Mouse (Mus musculus): Measurements from ENCODE around the gene A930018P22Rik. TPM values are rescaled to one million over a fixed set of nuclear protein-coding genes. Genes with fewer than 3 reads are reported as not detected.
A peak's percentile ranks its signal among the peaks of the same experiment; 100 is the strongest.
"Not testable (repeated sequence)": the region's sequence is repeated elsewhere in the genome, so short reads cannot be mapped to it uniquely, and the experiment has no call there.

The A930018P22Rik gene
- polyA plus RNA-seq, 1 experiment, result not detected

GRCm38 (mm10) chr2:104099946-104100345 lies 22.6 kb upstream of the A930018P22Rik start:
- DNase-seq (ENCODE audit: low read depth), result no peak
- no peak for TF ChIP-seq CTCF (IDR thresholded peaks at IDR 0.05; ENCODE audit: borderline replicate concordance, extremely low read depth, insufficient read depth, insufficient read length)
- TF ChIP-seq POLR2A (IDR thresholded peaks at IDR 0.05; ENCODE audit: borderline replicate concordance, extremely low read depth, insufficient read depth, insufficient read length, poor library complexity, severe bottlenecking), result no peak

- TF ChIP-seq POLR2A (IDR thresholded peaks at IDR 0.05; ENCODE audit: borderline replicate concordance, extremely low read depth, insufficient read depth, insufficient read length, poor library complexity, severe bottlenecking) (no peak), CTCF (IDR thresholded peaks at IDR 0.05; ENCODE audit: borderline replicate concordance, extremely low read depth, insufficient read depth, insufficient read length) (no peak)
- no peak for DNase-seq (ENCODE audit: low read depth)
These were observed 17.8 kb upstream of the A930018P22Rik start for GRCm38 (mm10) chr2:104104800-104105199.

GRCm38 (mm10) chr2:104109021-104109420 lies 13.5 kb upstream of the A930018P22Rik start:
- DNase-seq (ENCODE audit: low read depth), result not testable (repeated sequence)

- no peak for TF ChIP-seq CTCF (IDR thresholded peaks at IDR 0.05; ENCODE audit: borderline replicate concordance, extremely low read depth, insufficient read depth, insufficient read length)
- no peak for TF ChIP-seq POLR2A (IDR thresholded peaks at IDR 0.05; ENCODE audit: borderline replicate concordance, extremely low read depth, insufficient read depth, insufficient read length, poor library complexity, severe bottlenecking)
- DNase-seq (ENCODE audit: low read depth), result no peak
These were observed 13.0 kb upstream of the A930018P22Rik start for GRCm38 (mm10) chr2:104109528-104109927.

- TF ChIP-seq CTCF (IDR thresholded peaks at IDR 0.05; ENCODE audit: borderline replicate concordance, extremely low read depth, insufficient read depth, insufficient read length) (no peak), POLR2A (IDR thresholded peaks at IDR 0.05; ENCODE audit: borderline replicate concordance, extremely low read depth, insufficient read depth, insufficient read length, poor library complexity, severe bottlenecking) (no peak)
- DNase-seq (ENCODE audit: low read depth), result no peak
These were observed 12.5 kb upstream of the A930018P22Rik start for GRCm38 (mm10) chr2:104110031-104110430.

- DNase-seq (ENCODE audit: low read depth), result not testable (repeated sequence)
These were observed 11.3 kb upstream of the A930018P22Rik start for GRCm38 (mm10) chr2:104111170-104111797.

- DNase-seq (ENCODE audit: low read depth), result not testable (repeated sequence)
These were observed 9.0 kb upstream of the A930018P22Rik start for GRCm38 (mm10) chr2:104113563-104113962.

GRCm38 (mm10) chr2:104114898-104115297 lies 7.7 kb upstream of the A930018P22Rik start:
- TF ChIP-seq CTCF (IDR thresholded peaks at IDR 0.05; ENCODE audit: borderline replicate concordance, extremely low read depth, insufficient read depth, insufficient read length) (no peak), POLR2A (IDR thresholded peaks at IDR 0.05; ENCODE audit: borderline replicate concordance, extremely low read depth, insufficient read depth, insufficient read length, poor library complexity, severe bottlenecking) (no peak)
- no peak for DNase-seq (ENCODE audit: low read depth)

- DNase-seq (ENCODE audit: low read depth), result not testable (repeated sequence)
These were observed 5.4 kb upstream of the A930018P22Rik start for GRCm38 (mm10) chr2:104117173-104117572.

GRCm38 (mm10) chr2:104119097-104119496 lies 3.5 kb upstream of the A930018P22Rik start:
- TF ChIP-seq CTCF (IDR thresholded peaks at IDR 0.05; ENCODE audit: borderline replicate concordance, extremely low read depth, insufficient read depth, insufficient read length) (no peak), POLR2A (IDR thresholded peaks at IDR 0.05; ENCODE audit: borderline replicate concordance, extremely low read depth, insufficient read depth, insufficient read length, poor library complexity, severe bottlenecking) (no peak)
- no peak for DNase-seq (ENCODE audit: low read depth)

- TF ChIP-seq POLR2A (IDR thresholded peaks at IDR 0.05; ENCODE audit: borderline replicate concordance, extremely low read depth, insufficient read depth, insufficient read length, poor library complexity, severe bottlenecking) (no peak), CTCF (IDR thresholded peaks at IDR 0.05; ENCODE audit: borderline replicate concordance, extremely low read depth, insufficient read depth, insufficient read length) (0 out of 2 replicates have a peak, but pooled peaks have one; percentile 7)
- no peak for DNase-seq (ENCODE audit: low read depth)
These were observed 2.3 kb upstream of the A930018P22Rik start for GRCm38 (mm10) chr2:104120312-104120711.

GRCm38 (mm10) chr2:104121681-104122504 lies 676 bp upstream of the A930018P22Rik start:
- TF ChIP-seq POLR2A (IDR thresholded peaks at IDR 0.05; ENCODE audit: borderline replicate concordance, extremely low read depth, insufficient read depth, insufficient read length, poor library complexity, severe bottlenecking), result no peak
- TF ChIP-seq CTCF (IDR thresholded peaks at IDR 0.05; ENCODE audit: borderline replicate concordance, extremely low read depth, insufficient read depth, insufficient read length), result no peak
- no peak for DNase-seq (ENCODE audit: low read depth)

GRCm38 (mm10) chr2:104123540-104123939 lies 971 bp downstream of the A930018P22Rik start:
- TF ChIP-seq POLR2A (IDR thresholded peaks at IDR 0.05; ENCODE audit: borderline replicate concordance, extremely low read depth, insufficient read depth, insufficient read length, poor library complexity, severe bottlenecking) (no peak), CTCF (IDR thresholded peaks at IDR 0.05; ENCODE audit: borderline replicate concordance, extremely low read depth, insufficient read depth, insufficient read length) (no peak)
- DNase-seq (ENCODE audit: low read depth), result no peak

Measured in brain, embryonic 14.5 days (tissue).